ENCODE assay signal across 11 mouse cellular contexts in the genomic region with DNA sequence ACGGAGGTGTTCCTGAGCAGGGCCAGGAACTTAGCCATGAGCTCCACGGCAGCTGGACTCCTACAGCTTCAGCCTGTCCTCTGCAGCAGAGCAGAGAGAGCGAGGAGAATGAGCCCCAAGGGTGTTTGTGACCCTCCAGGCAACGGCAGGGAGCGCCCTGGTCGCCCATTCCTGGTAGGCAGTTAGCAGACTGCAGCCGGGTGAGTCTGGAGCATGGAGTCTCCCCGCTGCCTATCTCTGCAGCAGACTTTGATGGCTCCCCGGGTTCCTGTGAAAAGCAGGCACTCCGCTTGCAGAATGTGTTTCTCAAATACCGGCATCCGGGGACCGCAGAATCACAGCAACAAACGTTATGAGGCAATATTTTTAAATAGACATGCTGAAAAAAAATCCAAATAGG.
A peak's percentile ranks its signal among the peaks of the same experiment; 100 is the strongest.
DNase-seq lines count a peak whose midpoint lies in the region; ATAC-seq and TF ChIP-seq lines count a peak whose summit lies in the region.
"Had no signal": no experiment of that assay in that cellular context is flagged by ENCODE, and none has a peak within 500 bp of the region (broad histone marks: within the 10 kb centered on the region; RNA-seq: fewer than 3 reads in every experiment).

No protein-coding gene starts in this region.

- no peak overlapping the region for H3K9ac ChIP-seq in lung, embryonic 14.5 days
- H3K9ac ChIP-seq in neural tube, embryonic 15.5 days (replicated peaks), result no peak overlapping the region

- no peaks in the 10 kb centered on the region for H3K27me3 ChIP-seq in lung, embryonic 14.5 days (ENCODE audit: insufficient read depth, low read length)
- H3K27me3 ChIP-seq in limb, embryonic 10.5 days (ENCODE audit: low read depth, poor library complexity, severe bottlenecking), result peaks cover 18% of the 10 kb centered on the region
- H3K27me3 ChIP-seq in neural tube, embryonic 15.5 days (replicated peaks), result no peaks in the 10 kb centered on the region

- H3K36me3 ChIP-seq in lung, embryonic 14.5 days (ENCODE audit: insufficient read depth), result no peaks in the 10 kb centered on the region
- no peaks in the 10 kb centered on the region for H3K36me3 ChIP-seq in limb, embryonic 10.5 days
- no peaks in the 10 kb centered on the region for H3K36me3 ChIP-seq in neural tube, embryonic 15.5 days

- H3K27ac ChIP-seq in lung, embryonic 14.5 days (ENCODE audit: low read depth), result no peak overlapping the region
- peak overlapping the region; percentile 40; the same call in 1 of the 2 replicates for H3K27ac ChIP-seq in limb, embryonic 10.5 days
- H3K27ac ChIP-seq in neural tube, embryonic 15.5 days (replicated peaks), result no peak overlapping the region
- H3K27ac ChIP-seq: left cerebral cortex, adult 2 months had no signal

- WGBS in lung, embryonic 14.5 days, result 14% methylated on average over 14 of the region's 14 CpGs
- WGBS in limb, embryonic 10.5 days, result 17% methylated on average over 14 of the region's 14 CpGs
- WGBS in neural tube, embryonic 15.5 days, result 3% methylated on average over 14 of the region's 14 CpGs

- no peak overlapping the region for H3K4me3 ChIP-seq in lung, embryonic 14.5 days (ENCODE audit: low read depth, low read length)
- H3K4me3 ChIP-seq in limb, embryonic 10.5 days, result peak overlapping the region; percentile 31
- peak overlapping the region; percentile 17; the same call in 1 of the 2 replicates for H3K4me3 ChIP-seq in neural tube, embryonic 15.5 days (replicated peaks)
- H3K4me3 ChIP-seq: left cerebral cortex, adult 2 months had no signal

- H3K4me2 ChIP-seq in lung, embryonic 14.5 days, result 0 out of 2 replicates have a peak overlapping the region, but pooled peaks have one; percentile 18
- peak overlapping the region; percentile 55 for H3K4me2 ChIP-seq in neural tube, embryonic 15.5 days

- H3K4me1 ChIP-seq in lung, embryonic 14.5 days (ENCODE audit: insufficient read depth), result no peaks in the 10 kb centered on the region
- peaks cover 33% of the 10 kb centered on the region for H3K4me1 ChIP-seq in limb, embryonic 10.5 days
- peaks cover 13% of the 10 kb centered on the region for H3K4me1 ChIP-seq in neural tube, embryonic 15.5 days

- no peaks in the 10 kb centered on the region for H3K9me3 ChIP-seq in lung, embryonic 14.5 days (ENCODE audit: low read depth, low read length)
- no peaks in the 10 kb centered on the region for H3K9me3 ChIP-seq in limb, embryonic 10.5 days (replicated peaks)
- H3K9me3 ChIP-seq in neural tube, embryonic 15.5 days (replicated peaks), result no peaks in the 10 kb centered on the region

- DNase-seq in embryo, embryonic 10.5 days (ENCODE audit: low spot score), result peak; percentile 42
- DNase-seq in embryo, embryonic 10 days (ENCODE audit: low spot score), result no peak
- peak; percentile 20 for DNase-seq in lung, embryonic 14.5 days
- no peak for DNase-seq in lung, postnatal 14 days
- DNase-seq in limb, embryonic 10.5 days (ENCODE audit: low spot score), result peak; percentile 48
- no peak for DNase-seq in testis, postnatal 10 days (ENCODE audit: low spot score)
- no peak for DNase-seq in gastrocnemius, postnatal 10 days
- DNase-seq: lung, postnatal 4 days had no signal

- ATAC-seq in lung, embryonic 14.5 days (ENCODE audit: insufficient read depth), result no peak
- ATAC-seq in neural tube, embryonic 15.5 days (ENCODE audit: low FRiP score), result no peak; the same call in 1 of the 2 replicates
- ATAC-seq: Patski had no signal

- no peak for TF ChIP-seq CTCF in lung, embryonic 14.5 days (IDR thresholded peaks at IDR 0.05; ENCODE audit: low read depth)

Comparison
In these comparisons a context has a peak if more than half of its experiments do, and no peak if none do; other contexts are left out.
1. DNase-seq: peak in embryo, embryonic 10.5 days (single experiment), lung, embryonic 14.5 days (single experiment) and limb, embryonic 10.5 days (single experiment); none in embryo, embryonic 10 days (single experiment), lung, postnatal 14 days (single experiment), testis, postnatal 10 days (single experiment) and gastrocnemius, postnatal 10 days (single experiment).